Mouse (Mus musculus) cerebellum, adult 11-12 months (tissue): ENCODE results near the gene Hs1bp3.

ENCODE experiments used
- DNase-seq: peaks from one replicate; pipeline ENCODE4 v3.0.0; 2022

The Hs1bp3 gene

GRCm38 (mm10) chr12:8313270-8313771, at the start of gene Hs1bp3:
TSS of gene Hs1bp3 (plus strand) at chr12:8313432.
- peak; percentile 81 for DNase-seq

GRCm38 (mm10) chr12:8266311-8266710, 46.9 kb upstream of the Hs1bp3 start:
- no peak for DNase-seq

- DNase-seq: no peak
Observed at GRCm38 (mm10) chr12:8269627-8270026, 43.6 kb upstream of the Hs1bp3 start.

GRCm38 (mm10) chr12:8271405-8271804, 41.8 kb upstream of the Hs1bp3 start:
- no peak for DNase-seq

DNA sequence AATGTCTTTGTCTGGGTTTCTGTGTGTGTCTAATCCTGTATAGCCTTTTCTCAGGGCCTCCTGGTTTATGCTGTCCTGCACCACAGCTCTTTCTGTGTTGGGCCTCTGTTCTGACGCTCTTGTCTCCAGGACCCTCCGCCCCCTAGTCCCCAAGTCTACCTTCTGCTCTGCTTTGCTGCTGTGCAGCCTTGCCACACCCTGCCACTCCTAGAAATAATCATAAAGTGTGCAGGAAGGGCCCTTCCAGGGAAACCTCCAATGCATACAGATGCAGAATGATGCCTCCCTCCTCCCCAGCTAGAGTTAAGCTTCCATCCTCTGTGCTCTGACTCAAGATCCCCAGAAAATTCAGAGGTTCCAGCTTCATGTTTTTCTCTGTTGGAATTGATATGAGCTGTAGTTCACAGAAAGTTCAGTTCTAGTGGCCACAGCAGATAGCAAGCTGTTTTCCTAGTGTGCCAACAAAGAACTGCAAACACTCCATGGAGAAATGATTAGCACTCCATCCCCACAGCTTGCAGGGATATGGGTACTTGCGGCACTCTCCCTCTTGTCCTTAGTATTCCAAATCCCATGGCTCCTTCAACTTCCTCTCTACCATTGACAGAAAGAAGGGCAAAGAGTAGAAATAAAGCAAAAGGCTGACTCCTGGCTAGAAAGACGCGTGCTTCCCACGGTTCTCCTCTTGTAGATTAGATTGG, 39.6 kb upstream of the Hs1bp3 start:
- DNase-seq: no peak

DNA sequence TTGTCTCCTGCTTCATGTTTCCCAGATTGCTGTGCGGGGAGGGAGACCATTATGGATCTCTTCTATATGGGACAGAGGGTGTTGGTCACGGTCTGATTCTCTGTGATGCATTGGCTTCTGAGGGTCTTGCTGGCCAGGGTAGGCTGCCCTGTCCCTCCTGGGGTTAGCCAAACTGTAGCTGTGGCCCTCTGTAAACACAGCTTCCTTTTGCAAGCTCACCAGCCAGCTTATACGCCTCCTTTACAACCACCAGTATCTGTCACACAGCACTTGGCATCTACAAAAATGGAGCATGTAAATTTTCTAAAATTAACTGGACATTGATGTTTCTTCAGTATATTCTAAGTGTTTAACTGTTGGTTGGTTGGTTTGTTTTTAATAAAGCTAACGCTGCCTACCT, 37.8 kb upstream of the Hs1bp3 start:
- no peak for DNase-seq

GRCm38 (mm10) chr12:8281225-8282017, 31.8 kb upstream of the Hs1bp3 start:
- no peak for DNase-seq

GRCm38 (mm10) chr12:8287970-8288369, 25.3 kb upstream of the Hs1bp3 start:
- DNase-seq: no peak

DNA sequence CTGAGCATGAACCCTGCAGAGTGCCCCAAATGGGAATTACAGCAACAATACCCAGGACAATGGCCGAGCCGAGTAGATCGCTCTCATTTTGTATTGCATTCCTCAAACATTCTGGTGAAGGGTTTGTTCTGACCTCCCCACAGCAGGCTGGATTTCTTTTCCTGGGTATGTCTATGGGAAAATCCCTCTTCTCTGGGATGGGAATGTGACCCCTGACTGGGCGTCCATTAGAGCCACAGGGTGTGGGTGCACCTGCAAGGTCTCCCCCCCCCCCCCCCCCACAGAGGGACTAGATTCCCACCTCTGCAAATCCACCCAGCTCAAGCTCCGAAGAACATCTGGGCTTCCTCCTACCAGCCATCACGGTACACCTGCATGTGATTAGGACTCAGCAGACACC, 24.1 kb upstream of the Hs1bp3 start:
- DNase-seq: no peak

DNA sequence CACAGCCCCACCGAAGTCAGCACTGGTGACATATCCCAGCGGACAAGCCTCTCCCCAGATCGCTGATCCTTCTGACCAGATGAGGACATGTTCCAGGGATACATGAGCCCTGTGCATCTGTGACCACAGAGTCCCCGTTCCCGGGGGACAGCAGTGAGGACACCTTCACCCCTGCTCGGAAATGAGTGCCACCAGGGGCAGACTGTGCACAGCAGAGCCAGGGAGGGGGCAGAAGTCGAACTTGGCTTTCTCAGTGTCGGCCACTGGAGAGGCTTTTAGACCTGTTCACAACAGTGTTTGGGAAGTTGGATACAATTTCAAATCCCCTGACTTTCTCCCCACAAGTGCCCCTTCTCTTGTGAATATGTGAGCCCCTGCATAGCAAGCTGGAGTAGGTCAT, 23.7 kb upstream of the Hs1bp3 start:
- DNase-seq: no peak

- DNase-seq: peak; percentile 58
Observed at GRCm38 (mm10) chr12:8291157-8291853, 21.9 kb upstream of the Hs1bp3 start.

DNA sequence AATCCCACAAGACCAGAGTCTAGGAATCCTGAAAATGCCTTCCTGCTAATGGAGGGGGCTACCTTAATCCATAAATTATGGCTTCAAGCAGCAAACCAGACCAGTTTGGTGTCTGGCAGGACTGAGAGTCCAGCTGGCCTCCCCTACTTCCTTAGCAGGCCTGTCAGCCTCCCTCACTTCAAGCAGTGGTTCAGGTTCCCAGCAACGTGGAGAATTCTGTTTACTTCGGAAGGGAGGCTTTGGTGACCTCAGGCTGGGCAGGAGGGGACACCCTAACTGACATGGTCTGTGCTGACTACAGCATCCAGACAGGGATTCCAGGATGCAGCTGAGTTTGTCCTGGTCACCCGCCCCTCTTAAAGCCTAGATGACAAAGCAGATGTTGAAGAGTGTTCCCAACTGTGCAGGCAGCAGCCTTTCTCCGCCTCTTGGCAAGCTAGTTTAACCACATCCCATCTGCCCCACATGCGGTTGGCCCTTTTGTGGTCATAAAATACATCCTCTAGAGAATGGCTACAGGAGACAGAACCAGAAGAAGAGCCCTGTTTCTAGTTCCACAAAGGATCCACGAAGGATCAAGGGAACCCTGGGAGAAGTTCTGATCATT, 17.8 kb upstream of the Hs1bp3 start:
- DNase-seq: no peak

DNA sequence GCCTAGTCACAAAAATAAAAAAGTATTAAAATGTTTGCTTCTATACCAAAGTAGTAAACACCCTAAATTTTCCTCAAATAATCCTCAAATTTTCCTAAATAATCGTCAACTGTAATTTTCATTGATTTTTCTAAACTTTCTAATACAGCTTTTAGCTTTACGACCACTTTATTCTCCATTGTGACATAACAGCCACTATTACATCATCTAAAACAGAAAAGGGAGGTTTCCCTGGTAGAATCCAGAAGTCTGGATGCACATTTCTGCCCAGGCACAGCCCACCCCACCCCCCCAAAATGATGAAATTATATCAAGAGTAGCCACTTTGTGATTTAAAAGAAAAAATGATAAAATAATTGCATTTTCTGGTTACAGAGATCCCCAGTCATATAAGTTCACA, 17.1 kb upstream of the Hs1bp3 start:
- no peak for DNase-seq

DNA sequence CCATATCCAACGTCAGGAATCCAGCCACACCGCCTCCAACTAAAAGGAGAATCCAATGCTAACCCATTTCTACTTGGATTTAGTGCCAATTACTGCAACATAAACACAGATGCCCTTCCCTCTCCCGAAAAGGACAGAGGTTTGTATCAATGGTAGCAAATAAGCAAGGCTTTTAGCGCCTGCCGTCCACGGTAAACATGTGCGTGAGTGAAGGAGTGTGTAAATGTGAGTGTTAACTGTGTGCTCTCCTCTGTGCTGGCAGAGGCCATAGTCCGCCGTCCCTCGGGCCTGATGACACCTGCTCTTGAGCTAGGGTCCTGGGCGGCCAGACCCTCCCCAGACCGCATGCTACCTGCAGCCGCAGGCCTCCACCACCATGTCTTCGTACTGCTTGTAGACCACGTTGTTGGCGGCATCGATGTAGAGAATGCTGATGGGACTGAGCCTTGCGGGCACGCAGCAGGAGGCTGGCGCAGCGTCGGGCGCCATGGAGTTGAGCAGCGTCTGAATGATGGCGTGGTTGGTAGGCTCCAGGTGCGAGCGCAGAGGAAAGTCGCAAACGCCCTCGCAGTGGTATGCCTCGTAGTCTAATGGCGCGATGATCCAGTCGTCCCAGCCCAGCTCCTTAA, 15.5 kb upstream of the Hs1bp3 start:
- DNase-seq: no peak

- no peak for DNase-seq
Observed at GRCm38 (mm10) chr12:8298361-8299142, 14.7 kb upstream of the Hs1bp3 start.

GRCm38 (mm10) chr12:8299143-8300110, 13.8 kb upstream of the Hs1bp3 start:
- DNase-seq: no peak

GRCm38 (mm10) chr12:8300111-8300480, 13.1 kb upstream of the Hs1bp3 start:
- DNase-seq: no peak

DNA sequence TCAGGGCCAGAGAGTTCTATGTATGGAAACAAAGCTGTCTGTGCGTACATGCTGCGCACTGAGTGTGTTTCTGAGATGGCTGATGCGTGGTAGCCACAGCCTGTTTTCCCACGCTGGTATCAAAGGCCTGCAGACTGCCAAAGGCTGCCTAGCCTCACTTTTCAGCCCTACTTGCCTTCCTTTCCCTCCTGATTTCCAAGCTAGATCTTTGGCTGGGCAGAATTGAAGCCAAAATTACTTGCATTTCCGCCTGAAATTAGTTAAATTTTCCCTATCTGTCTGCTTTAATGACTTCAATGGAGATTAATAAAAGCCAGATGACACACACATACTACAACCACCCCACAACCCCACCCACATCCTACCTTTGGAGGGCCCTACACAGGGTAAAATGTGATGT, 12.7 kb upstream of the Hs1bp3 start:
- no peak for DNase-seq

GRCm38 (mm10) chr12:8301011-8301814, 12.0 kb upstream of the Hs1bp3 start:
- no peak for DNase-seq
